Mouse (Mus musculus) left cerebral cortex, postnatal 25 days (tissue): ENCODE data around the gene Fancd2os. TPM values are rescaled to one million over a fixed set of nuclear protein-coding genes. Genes with fewer than 3 reads are reported as not detected.

ENCODE experiments used
- DNase-seq, 2 experiments: peaks; one replicate each; pipeline ENCODE4 v3.0.0; 2022; ENCODE audit warnings: low spot score in 2 of 2, mixed read lengths in 1 of 2
- intact Hi-C: fragments of 180-260 bp; cut with DNase I; formaldehyde crosslinking; loops from one replicate; pipeline ENCODE4 v1.15.1; 2025
- total RNA-seq, 2 experiments: library from RNA; stranded (reverse); gene quantifications; 2 replicates each; pipeline ENCODE4 v1.2.3; 2021

Gene Fancd2os
- under 1 TPM; 0.25 to 0.34 TPM for total RNA-seq

GRCm38 (mm10) chr6:113600543-113601139, at the start of gene Fancd2os:
Gene Fancd2os, minus strand, starts transcription at chr6:113600715.
- intact Hi-C loops, result no loop called here
- DNase-seq, result no peak

DNA sequence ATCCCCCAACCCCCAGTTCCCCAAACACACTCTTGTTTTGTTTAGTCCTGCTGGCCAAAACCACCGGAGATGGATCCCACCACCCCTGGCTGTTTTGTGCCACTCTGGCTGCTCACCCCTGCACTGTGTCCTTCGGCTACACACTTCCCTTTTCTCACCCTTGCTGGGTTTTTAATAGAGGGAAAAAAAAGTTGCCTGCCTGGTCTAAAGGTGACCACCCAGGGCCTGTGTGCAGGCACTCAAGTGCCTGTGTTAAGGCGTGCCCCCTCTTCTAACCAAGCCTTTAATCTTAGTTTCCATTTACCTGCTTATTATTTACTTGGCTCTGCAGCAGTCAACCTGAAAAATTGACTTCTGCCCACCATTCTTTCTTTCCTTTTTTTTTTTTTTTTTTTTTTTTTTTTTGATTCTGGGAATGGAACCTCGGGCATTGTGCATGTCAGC, 49.7 kb upstream of the Fancd2os start:
- intact Hi-C loops, result no loop called here
- no peak for DNase-seq

- intact Hi-C loops, result no loop called here
- no peak for DNase-seq
Measured at GRCm38 (mm10) chr6:113649346-113650196, 49.1 kb upstream of the Fancd2os start.

DNA sequence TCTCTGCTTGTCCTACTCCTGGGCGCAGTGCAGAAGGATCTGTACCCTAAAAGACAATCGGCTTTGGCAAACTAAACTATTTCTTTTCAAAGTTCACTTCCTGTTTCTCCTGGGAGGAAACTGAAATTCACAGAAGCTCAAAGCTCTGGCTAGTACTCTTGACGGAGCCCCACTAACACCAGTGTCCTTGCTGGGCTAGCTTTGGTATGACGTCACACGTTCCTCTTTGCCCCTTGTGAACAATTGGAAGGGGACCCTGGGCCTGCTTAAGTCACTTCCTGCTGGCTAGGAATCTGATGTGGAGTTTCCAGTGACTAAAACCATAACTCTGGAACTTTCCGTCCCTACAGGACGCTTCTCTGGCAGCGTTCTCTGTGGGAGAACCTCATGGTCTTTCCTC, 44.3 kb upstream of the Fancd2os start:
- peak; percentile 30 to 55 for DNase-seq
- intact Hi-C loops, result no loop called here

- DNase-seq, result no peak
- intact Hi-C loops, result no loop called here
Measured at GRCm38 (mm10) chr6:113643967-113644366, 43.5 kb upstream of the Fancd2os start.

DNA sequence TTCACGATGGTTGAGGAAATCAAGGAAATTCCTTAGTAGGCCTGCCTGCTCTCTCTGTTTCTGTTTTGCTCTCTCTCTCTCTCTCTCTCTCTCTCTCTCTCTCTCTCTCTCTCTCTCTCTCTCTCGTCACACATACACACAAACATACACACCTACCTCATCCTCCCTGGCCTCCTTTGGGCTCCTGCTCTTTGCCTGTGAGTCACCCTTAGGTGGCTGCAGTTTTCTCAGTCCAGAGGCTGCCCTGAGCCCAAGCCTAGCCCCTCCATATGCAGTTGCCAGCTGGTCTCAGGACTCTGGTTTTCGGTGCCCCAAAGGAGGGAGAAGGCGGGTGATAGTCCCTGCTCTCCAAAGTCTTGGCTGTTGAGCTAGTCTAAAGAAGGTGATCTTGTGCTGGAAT, 42.5 kb upstream of the Fancd2os start:
- intact Hi-C loops, result no loop called here
- DNase-seq, result no peak

GRCm38 (mm10) chr6:113642605-113643004, 42.1 kb upstream of the Fancd2os start:
- no peak for DNase-seq
- intact Hi-C loops, result no loop called here

- DNase-seq, result no peak
- intact Hi-C loops, result loop anchor here (5.0 kb wide), 1 partner anchor 438 kb away; no protein-coding TSS in a partner anchor
Measured at GRCm38 (mm10) chr6:113639201-113639600, 38.7 kb upstream of the Fancd2os start.

- peak; percentile 96 for DNase-seq
- intact Hi-C loops, result loop anchor here (1.0 to 5.0 kb wide), 3 partner anchors 43 to 439 kb away; no protein-coding TSS in a partner anchor
Measured at GRCm38 (mm10) chr6:113638302-113639040, 38.0 kb upstream of the Fancd2os start, which contains the start of gene Irak2. Gene Irak2, plus strand, starts transcription at chr6:113638467.

DNA sequence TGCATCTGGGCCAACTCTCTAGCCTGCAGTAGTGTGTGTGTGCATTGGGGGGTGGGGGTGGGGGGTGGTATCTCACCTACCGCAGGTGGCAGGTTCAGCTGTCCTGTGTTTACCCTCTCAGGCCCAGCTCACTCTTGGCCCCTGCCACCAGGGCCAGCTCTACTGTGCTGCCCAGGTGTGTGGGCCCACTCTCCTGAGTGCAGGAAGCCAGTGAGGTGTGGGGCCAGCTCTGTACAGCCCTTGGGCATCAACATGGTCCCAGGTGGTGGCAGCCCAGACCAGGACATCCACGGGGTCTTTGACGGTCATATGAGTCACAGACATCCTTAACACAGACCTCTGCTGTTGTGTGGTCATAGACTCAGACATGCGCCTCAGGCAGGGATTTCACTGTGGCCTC, 32.3 kb upstream of the Fancd2os start:
- intact Hi-C loops, result no loop called here
- DNase-seq, result no peak

DNA sequence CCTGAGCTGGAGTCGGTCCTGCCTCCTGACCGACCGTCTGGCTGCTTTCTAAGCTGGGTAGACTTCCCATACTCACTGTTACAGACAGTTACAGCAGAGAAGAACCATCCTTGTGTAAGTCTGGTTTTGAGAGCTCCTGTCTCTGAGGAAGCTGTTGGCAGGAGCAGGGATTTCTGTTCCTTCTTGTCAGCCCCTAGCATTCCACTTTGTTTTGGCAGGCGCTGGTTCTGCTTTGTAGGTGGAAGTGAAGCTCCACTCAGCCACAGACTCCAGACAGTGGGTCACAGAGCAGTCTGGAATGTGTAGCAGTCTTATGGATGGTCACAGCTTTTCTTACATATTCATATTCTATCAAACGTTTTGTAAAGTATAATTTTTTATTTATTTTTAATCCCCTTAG, 29.8 kb upstream of the Fancd2os start:
- peak in 1 of 2 experiments; percentile 63 for DNase-seq
- intact Hi-C loops, result no loop called here

GRCm38 (mm10) chr6:113624989-113625770, 24.7 kb upstream of the Fancd2os start:
- intact Hi-C loops, result loop anchor here (5.0 kb wide), 1 partner anchor 93 kb away; the partner anchor contains the start of genes Emc3 and Fancd2
- DNase-seq, result peak in 1 of 2 experiments; percentile 17

- intact Hi-C loops, result loop anchor here (5.0 kb wide), 1 partner anchor 92 kb away; the partner anchor contains the start of genes Emc3 and Fancd2
- DNase-seq, result peak; percentile 87 to 88
Measured at GRCm38 (mm10) chr6:113623941-113624751, 23.6 kb upstream of the Fancd2os start, which contains the start of gene Vhl. Gene Vhl, plus strand, starts transcription at chr6:113623959.

DNA sequence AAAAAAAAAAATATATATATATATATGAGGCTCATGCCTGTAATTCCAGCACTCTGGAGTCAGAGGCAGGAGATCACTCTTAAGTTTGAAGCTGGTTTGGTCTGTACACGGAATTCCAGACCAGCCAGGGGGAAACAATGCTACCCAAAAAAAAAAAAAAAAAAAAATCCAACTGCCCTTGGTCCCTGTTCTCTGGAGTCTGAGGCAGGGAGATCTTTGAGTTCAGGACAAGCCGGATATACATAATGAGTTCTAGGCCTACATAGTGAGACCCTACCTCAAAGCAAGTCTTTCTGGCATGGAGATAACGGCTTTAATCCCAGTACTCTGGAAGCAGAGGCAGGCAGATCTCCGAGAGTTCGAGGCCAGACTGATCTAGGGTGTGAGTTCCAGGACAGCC, 22.9 kb upstream of the Fancd2os start:
- no peak for DNase-seq
- intact Hi-C loops, result loop anchor here (5.0 kb wide), 1 partner anchor 91 kb away; the partner anchor contains the start of genes Emc3 and Fancd2

DNA sequence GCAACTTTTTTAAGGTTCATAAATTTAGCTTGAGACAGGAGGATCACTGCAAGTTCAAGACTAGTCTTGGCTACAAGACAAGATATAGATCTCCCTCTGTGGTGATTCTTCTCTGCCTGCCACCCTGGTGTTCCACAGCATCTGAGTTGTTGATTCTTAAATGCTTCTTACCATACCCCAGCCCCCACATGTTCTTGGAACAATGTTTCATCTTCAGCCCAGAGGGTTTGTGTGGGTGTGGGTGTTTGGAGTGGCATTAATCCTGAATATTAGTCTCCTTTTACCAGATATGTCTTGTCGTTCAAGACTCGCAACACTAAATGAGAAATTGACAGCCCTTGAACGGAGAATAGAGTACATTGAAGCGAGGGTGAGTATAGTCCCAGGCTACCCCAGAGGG, 15.0 kb upstream of the Fancd2os start:
- intact Hi-C loops, result loop anchor here (2.0 kb wide), 1 partner anchor 39 kb away; no protein-coding TSS in a partner anchor
- DNase-seq, result no peak

DNA sequence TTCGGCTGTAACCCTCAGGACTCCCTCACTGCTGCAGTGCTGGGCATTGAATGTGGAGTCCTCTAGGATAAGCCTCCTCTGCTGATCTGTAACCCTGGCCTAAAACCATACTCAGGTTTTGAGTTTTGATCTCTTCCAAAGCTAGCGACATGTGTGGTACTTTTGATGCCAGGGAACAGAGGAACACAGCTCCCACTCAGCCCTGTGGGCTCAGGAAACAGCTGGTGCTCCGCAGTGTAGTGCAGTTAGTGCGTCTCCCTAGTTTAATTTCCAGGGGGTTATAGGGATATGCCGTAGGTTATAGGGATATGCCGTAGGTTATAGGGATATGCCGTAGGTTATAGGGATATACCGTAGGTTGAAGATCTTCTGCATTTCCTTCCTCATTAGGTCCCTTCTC, 14.5 kb upstream of the Fancd2os start:
- intact Hi-C loops, result loop anchor here (2.0 kb wide), 1 partner anchor 38 kb away; no protein-coding TSS in a partner anchor
- DNase-seq, result peak in 1 of 2 experiments; percentile 69

- intact Hi-C loops, result loop anchor here (2.0 kb wide), 1 partner anchor 37 kb away; no protein-coding TSS in a partner anchor
- peak in 1 of 2 experiments; percentile 78 for DNase-seq
Measured at GRCm38 (mm10) chr6:113614152-113614551, 13.6 kb upstream of the Fancd2os start.
